Mouse (Mus musculus): ENCODE measurements around the gene Anxa8.

DNA sequence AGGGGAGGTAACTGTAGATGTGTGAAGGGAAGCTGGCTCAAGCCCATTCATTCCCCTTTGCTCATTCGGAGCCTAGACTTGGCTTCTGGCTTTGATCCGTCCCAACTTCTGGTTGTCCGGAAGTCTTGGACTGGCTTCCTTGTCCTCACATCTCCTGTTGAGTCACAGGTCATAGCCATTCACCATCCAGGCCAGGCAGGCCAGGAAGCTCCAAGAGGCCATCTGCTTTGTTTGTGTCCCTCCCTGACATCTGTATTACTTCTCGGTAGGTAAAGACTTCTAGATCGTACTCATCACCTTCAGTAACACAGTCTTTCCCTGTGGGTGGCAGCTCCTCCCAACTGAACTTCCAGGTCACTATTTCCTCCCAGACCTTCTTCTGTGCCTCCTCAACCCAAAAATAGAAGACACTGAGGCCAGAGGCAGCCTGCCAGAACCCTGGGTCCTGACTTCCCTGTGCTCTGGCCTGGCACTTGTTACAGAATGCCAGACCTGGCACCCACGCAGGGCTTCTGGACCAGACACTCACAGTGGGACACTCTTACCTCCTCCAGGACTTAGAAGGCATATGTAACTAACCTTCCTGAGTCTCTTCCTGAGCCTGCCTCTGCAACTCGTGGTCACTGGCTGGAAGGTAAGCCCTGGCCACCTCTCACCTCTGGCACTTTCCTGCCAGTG, 33.4 kb downstream of the Anxa8 start:
- TF ChIP-seq CTCF (IDR thresholded peaks at IDR 0.05; ENCODE audit: low read depth, low read length): no peak
- TF ChIP-seq POLR2A (IDR thresholded peaks at IDR 0.05; ENCODE audit: borderline replicate concordance, low read depth, low read length): no peak
